Mouse (Mus musculus): ENCODE results near the gene Ccdc97.

GRCm38 (mm10) chr7:25681341-25682231, 37.3 kb downstream of the Ccdc97 start:
- TF ChIP-seq CTCF (conservative IDR thresholded peaks at IDR 0.05; ENCODE audit: insufficient read depth, insufficient read length, low read depth, low read length) (no peak), POLR2A (IDR thresholded peaks at IDR 0.05; ENCODE audit: low read depth, low read length) (no peak)
